Mouse (Mus musculus) T-helper 1 cell (primary cell): ENCODE results near the gene Vmn2r66.

Source experiments
- in situ Hi-C: fragments of 300-600 bp; cut with MboI, MseI; formaldehyde crosslinking; loops from one replicate; pipeline ENCODE4 v1.15.1; 2025; ENCODE audit warnings: high pct_unique_total_duplicates

The Vmn2r66 gene

GRCm38 (mm10) chr7:85012168-85012567, at the start of gene Vmn2r66:
Vmn2r66 (minus strand) TSS chr7:85012268.
- in situ Hi-C loops: no loop called here

GRCm38 (mm10) chr7:84996694-84997093, 15.4 kb downstream of the Vmn2r66 start:
- in situ Hi-C loops: loop anchor here (10.0 kb wide), 1 partner anchor 1108 kb away; no protein-coding TSS in a partner anchor

GRCm38 (mm10) chr7:84964015-84964414, 48.1 kb downstream of the Vmn2r66 start, which contains the start of gene Vmn2r65:
Vmn2r65 (minus strand) TSS chr7:84964115.
- in situ Hi-C loops: no loop called here
